In the genomic region with DNA sequence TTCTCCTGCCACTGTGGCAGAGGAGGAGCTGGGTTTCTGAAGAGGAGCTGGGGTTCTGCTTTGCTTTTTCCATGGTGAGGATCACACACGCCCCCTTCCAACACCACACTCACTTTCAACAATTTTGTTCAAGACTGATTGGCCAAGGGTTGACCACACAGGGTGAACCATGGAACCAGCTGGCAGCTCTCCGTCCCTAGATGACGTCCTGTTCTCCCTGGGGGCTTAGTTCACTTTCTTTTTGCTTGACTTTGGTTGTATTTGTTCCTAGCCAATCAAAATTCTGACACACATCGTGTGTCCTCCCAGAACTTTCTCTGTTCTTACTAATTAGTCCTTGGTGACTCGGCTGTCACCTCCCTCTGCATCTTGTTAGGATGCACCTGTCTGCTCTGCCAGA, we compare ENCODE assay signal across 23 mouse cellular contexts. TPM values are rescaled to one million over a fixed set of nuclear protein-coding genes. Genes with fewer than 3 reads are reported as not detected.
"Had no signal": no experiment of that assay in that cellular context is flagged by ENCODE, and none has a peak within 500 bp of the region (broad histone marks: within the 10 kb centered on the region; RNA-seq: fewer than 3 reads in every experiment).

No protein-coding gene starts in this region.

- ATAC-seq: liver, embryonic 12.5 days; midbrain, embryonic 15.5 days had no signal

- H3K9me3 ChIP-seq: limb, embryonic 10.5 days; limb, embryonic 13.5 days; liver, embryonic 12.5 days; liver, embryonic 15.5 days; midbrain, embryonic 15.5 days; neural tube, embryonic 12.5 days; neural tube, embryonic 15.5 days had no signal

- H3K4me3 ChIP-seq: layer of hippocampus, adult 2 months; limb, embryonic 10.5 days; limb, embryonic 13.5 days; liver, embryonic 12.5 days; liver, embryonic 15.5 days; midbrain, embryonic 15.5 days; neural tube, embryonic 12.5 days; neural tube, embryonic 15.5 days had no signal

- DNase-seq: kidney, postnatal 25 days; layer of hippocampus, adult 9-11 months; liver; lung, adult 18-20 months; lung, postnatal 14 days; lung, postnatal 4 days; retina, postnatal 1 day; right cerebral cortex, postnatal 25 days; spleen, adult 18-20 months; thymus, adult 2 months; thymus, postnatal 14 days; thymus, postnatal 4 days had no signal

- H3K36me3 ChIP-seq: limb, embryonic 10.5 days; limb, embryonic 13.5 days; liver, embryonic 12.5 days; liver, embryonic 15.5 days; midbrain, embryonic 15.5 days; neural tube, embryonic 12.5 days; neural tube, embryonic 15.5 days had no signal

- H3K27ac ChIP-seq: kidney, postnatal 0 days; layer of hippocampus, adult 2 months; limb, embryonic 10.5 days; limb, embryonic 13.5 days; liver, embryonic 12.5 days; liver, embryonic 15.5 days; midbrain, embryonic 15.5 days; neural tube, embryonic 12.5 days; neural tube, embryonic 15.5 days had no signal

- H3K27me3 ChIP-seq: limb, embryonic 13.5 days; midbrain, embryonic 15.5 days; neural tube, embryonic 12.5 days; neural tube, embryonic 15.5 days had no signal

- H3K4me1 ChIP-seq: neural tube, embryonic 12.5 days had no signal

RNA-seq across cellular contexts. Expression of a gene that starts 5.1 kb away (rescaled TPM):
- total RNA-seq: left cerebral cortex, adult 18-20 months had no signal
- polyA plus RNA-seq: midbrain, embryonic 15.5 days had no signal

RNA-seq across cellular contexts. Expression of a gene that starts 45.8 kb away (rescaled TPM):
- polyA plus RNA-seq: midbrain, embryonic 11.5 days had no signal
